Mouse (Mus musculus) adrenal gland, adult 18-20 months (tissue): ENCODE measurements around the gene Lgals1. TPM values are rescaled to one million over a fixed set of nuclear protein-coding genes. Genes with fewer than 3 reads are reported as not detected.

Source experiments
- microRNA-seq, 2 experiments: library from miRNA; unstranded; fragments of <30 nt; microRNA quantifications; one replicate each; pipeline ENCODE4 v1.2.0; 2021; ENCODE audit warnings: borderline number of aligned reads in 2 of 2
- total RNA-seq, 2 experiments: library from RNA; stranded (reverse); gene quantifications; 1 replicate in 1 of 2; 2 replicates in 1 of 2; pipeline ENCODE4 v1.2.3; 2021

The Lgals1 gene
- total RNA-seq, 2 experiments from 2014 or later: 300 to 824 TPM

Small RNA genes lying within 50 kb of the gene (microRNA-seq; reads per million reads assigned to microRNA genes)
- gene Mir6955: 0 to 0.47 reads per million in 2 experiments

Other genes starting within 250 kb of the Lgals1 start
- gene Elfn2, start 208.0 kb upstream of the Lgals1 start, total RNA-seq: 1 to 10 TPM; 1.8 to 3.4 TPM
- gene Mfng, start 153.2 kb upstream of the Lgals1 start, total RNA-seq: 10 to 100 TPM; 11.8 to 21.4 TPM
- gene Card10, start 123.7 kb upstream of the Lgals1 start, total RNA-seq: 1 to 10 TPM; 5.6 to 8.1 TPM
- gene Cdc42ep1, start 84.1 kb upstream of the Lgals1 start, total RNA-seq: 10 to 100 TPM; 36.2 to 53.1 TPM
- under 1 TPM in 1 of 2 experiments, not detected in 1; 0.54 TPM for gene Lgals2, start 71.2 kb upstream of the Lgals1 start, total RNA-seq
- gene Gga1, start 49.5 kb upstream of the Lgals1 start, total RNA-seq: 10 to 100 TPM; 55.2 to 57.2 TPM
- gene Gm49510, start 27.1 kb upstream of the Lgals1 start, total RNA-seq: not detected
- gene Sh3bp1, start 27.0 kb upstream of the Lgals1 start, total RNA-seq: 1 to 10 TPM; 4.1 to 6.5 TPM
- gene Pdxp, start 12.8 kb upstream of the Lgals1 start, total RNA-seq: 1 to 10 TPM; 3.1 to 5.4 TPM
- 10 to 100 TPM; 41.2 to 47.0 TPM for gene Nol12, start 8.2 kb downstream of the Lgals1 start, total RNA-seq
- 100 to 1,000 TPM in 1 of 2 experiments, 10 to 100 TPM in 1; 97.1 to 105 TPM for gene Triobp, start 21.0 kb downstream of the Lgals1 start, total RNA-seq
- 100 to 1,000 TPM in 1 of 2 experiments, 10 to 100 TPM in 1; 86.2 to 101 TPM for gene H1f0, start 101.7 kb downstream of the Lgals1 start, total RNA-seq
- gene Galr3, start 115.2 kb downstream of the Lgals1 start, total RNA-seq: under 1 TPM in 1 of 2 experiments, not detected in 1; 0.27 TPM
- gene Ankrd54, start 136.2 kb downstream of the Lgals1 start, total RNA-seq: 10 to 100 TPM; 23.9 to 26.5 TPM
- 100 to 1,000 TPM; 136 to 139 TPM for gene Eif3l, start 148.5 kb downstream of the Lgals1 start, total RNA-seq
- 10 to 100 TPM; 39.0 to 45.5 TPM for gene Micall1, start 182.2 kb downstream of the Lgals1 start, total RNA-seq
- 100 to 1,000 TPM; 137 to 150 TPM for gene Polr2f, start 214.3 kb downstream of the Lgals1 start, total RNA-seq
- gene 1700088E04Rik, start 214.5 kb downstream of the Lgals1 start, total RNA-seq: 1 to 10 TPM; 7.2 to 8.2 TPM
- gene Sox10, start 238.5 kb downstream of the Lgals1 start, total RNA-seq: 1 to 10 TPM in 1 of 2 experiments, under 1 TPM in 1; 0.76 to 2.4 TPM